Mouse (Mus musculus) kidney, adult 9 months (tissue): Measurements from ENCODE around the gene Oprd1.
A peak's percentile ranks its signal among the peaks of the same experiment; 100 is the strongest.

Source experiments
- DNase-seq: peaks from one replicate; pipeline ENCODE4 v3.0.0; 2022

The Oprd1 gene

DNA sequence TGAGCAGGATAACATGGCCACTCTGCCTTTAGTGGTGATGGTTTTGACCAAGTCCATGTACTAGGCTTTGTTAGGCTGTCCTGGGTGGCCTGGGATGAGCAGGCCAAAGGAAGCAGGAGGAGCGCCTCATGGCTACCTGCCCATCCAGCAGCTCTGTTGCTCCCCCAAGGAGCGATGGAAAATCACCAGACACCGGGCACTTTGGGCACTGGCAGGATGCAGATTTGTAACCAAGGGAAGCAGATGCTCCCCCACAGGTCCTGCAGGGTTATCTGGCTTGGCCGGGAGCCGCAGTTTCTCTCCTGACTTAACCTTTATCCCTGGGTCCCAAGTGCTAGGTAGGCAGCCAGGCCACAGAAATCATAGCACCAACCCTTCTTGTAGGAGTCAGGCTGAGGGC lies 10.9 kb downstream of the Oprd1 start:
- DNase-seq = no peak

DNA sequence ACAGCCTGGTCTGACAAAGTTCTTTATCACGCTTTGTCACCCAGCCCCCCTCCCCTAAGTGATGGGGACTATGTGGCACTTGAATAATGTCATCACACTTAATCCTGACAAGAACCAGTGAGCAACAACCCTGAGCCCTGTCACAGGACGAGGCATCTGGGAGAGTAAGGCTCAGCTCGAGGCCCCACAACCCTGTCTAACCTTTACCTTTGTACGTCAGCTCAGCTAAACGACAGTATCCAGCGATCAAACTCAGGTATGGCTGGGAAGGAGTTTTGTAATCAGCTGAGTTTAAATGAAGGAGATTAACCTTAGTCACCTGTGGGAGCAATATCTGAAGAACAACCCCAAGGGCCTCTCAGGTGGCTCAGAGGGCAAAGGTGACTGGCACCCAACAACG lies 12.0 kb downstream of the Oprd1 start:
- DNase-seq = no peak

DNA sequence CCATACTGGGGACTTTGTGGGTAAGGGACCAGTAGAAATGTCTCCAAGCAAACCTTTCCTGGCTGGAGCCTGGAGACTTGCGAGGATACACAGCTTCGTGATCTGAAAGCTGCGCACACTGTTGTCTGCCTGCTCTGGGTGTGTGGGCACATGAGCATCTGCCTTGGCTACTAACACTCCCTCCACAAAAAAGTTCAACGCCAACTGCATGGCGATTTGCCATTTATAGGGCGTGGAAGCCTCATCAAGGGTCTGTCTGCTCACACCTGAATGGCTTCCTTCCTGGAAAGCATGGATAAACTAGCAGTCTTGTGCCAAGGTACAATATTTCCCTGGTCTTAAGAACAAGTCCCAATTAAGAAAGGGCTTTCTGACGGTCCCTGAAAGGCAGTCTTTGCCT lies 12.5 kb downstream of the Oprd1 start:
- no peak for DNase-seq

DNA sequence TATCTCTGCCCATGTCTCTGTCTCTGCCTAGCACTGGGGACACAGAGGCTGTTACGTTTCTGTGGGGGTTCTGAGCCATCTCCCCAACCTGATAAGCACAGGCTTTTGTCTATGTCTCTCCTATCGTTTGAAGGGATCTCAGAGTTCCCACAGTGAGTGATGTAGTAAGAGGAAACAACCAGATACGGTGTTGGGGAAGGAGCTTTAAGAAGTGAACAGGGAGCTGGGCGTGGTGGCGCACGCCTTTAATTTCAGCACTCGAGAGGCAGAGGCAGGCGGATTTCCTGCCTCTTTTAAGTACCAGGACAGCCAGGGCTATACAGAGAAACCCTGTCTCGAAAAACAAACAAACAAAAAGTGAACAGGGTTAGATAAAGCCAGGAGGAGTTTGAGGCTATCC lies 13.2 kb downstream of the Oprd1 start:
- no peak for DNase-seq

DNA sequence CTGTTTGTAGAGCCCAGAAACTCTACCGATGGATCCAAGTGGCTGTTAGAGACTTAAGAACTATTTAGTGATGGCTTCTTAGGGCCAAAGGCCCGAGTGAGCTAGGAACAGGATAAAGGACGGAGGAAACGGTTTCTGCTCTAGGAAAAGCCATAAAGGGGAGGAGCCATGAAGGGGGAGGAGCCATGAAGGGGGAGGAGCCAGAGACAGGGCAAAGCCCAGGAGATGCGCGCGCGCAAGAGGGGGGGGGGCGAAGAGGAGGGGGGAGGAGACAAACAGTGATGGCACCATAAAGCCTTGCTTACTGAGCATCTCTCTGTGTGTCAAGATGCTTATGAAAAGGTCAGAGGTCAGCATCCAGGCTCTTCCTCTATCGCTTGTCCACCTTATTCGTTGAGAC lies 13.6 kb downstream of the Oprd1 start:
- no peak for DNase-seq

DNA sequence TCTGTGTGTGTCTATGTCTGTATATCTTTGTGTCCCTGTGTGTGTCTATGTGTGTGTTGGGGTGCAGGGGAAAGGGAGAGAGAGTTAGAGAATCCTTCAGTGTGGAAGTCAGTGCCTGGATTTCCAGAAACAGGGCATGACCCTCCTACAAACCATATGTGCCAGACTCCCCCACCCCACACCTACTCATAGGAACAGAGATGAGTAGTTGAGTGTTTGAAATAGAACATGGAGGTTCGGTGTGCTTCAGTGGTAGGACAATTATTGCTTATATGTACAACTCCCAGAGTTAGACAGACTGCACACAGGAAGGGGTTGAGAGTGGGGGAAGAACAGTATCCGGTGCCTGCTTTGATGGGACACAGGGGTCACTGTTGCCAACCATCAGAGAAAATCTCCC lies 14.2 kb downstream of the Oprd1 start:
- no peak for DNase-seq

DNA sequence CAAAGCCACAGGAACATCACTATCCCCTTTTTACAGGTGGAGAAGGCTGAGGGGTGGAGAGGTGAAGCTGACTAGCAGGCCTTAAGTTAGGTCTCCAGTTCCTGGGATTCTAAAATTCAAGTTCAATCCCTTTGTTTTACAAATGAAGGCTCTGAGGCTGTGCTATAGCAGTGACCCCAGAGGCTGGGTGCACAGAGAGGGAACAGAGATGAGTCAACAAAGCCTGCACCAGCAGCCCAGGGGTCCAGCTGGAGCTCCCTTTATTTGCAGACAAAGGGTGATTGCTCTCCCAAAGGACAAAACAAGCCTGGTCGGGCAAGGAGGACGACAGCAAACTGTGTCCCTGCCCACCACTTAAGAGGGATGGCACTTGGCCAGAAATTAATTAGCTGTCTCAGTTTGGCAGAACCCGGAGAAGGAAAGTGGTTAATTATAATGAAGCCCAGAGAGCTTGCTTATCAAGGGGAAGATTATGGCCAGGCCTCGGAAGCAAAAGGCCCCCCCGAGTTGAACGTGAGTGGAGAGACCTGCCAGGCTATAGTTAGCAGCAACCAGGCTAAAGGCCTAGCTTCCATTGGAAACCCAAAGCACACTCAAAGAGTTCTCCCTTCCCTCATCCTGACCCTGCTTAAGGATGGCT lies 15.2 kb downstream of the Oprd1 start:
- DNase-seq = no peak

DNA sequence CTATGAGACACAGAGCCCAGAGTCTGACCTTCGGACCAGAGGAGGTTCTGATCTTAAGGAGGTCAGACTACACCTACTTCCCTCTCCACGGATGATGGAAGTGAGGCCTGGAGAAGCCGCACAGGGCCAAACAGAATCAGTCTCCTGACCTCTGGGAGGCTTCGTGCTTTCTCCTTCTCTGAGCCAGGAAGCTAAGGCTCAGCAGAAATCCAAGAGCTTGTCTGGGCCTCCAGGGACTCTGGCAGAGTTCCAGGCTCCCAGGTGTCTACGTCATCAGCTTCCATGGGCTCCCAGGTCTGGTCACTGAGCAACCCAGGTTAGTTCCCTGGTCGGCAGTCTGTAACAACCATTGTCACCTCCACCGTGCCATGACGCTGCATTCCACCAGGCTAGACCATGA lies 17.2 kb downstream of the Oprd1 start:
- DNase-seq = peak; percentile 68

DNA sequence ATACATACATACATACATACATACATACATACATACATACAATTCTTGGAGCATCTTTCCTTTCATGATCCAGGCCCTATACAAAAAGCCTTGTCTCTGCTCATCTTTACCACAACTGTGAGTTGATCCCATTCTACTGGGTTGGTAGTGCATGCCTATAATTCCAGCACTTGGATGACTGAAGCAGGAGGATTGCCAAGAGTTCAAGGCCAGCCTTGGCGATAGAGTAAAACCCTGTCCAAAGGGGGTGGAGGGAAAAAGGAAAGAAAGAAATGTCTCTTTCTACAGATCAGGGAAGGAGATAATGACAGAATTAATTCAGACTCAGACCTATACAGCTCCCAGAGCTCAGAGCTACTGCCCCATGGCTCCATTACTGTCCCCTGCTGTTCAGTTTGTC lies 21.1 kb downstream of the Oprd1 start:
- DNase-seq = no peak

DNA sequence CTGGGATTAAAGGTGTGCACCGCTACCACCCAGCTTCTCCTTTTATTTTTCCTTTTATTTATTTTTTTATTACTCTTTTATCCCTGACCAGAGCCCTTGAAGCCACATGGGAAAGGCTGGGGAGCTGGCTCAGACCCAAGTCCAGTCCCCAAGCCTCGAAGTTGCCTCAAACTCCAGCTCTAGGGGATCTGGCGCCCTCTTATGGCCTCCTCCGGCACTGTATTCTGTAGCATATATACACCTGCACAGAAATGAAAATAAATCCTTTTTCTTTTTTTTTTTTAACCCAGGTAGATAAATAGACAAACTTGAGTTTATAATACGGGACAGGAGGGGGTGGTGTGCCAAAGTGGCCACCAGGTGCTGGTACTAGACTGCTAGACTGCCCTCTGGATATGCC lies 22.6 kb downstream of the Oprd1 start:
- no peak for DNase-seq

DNA sequence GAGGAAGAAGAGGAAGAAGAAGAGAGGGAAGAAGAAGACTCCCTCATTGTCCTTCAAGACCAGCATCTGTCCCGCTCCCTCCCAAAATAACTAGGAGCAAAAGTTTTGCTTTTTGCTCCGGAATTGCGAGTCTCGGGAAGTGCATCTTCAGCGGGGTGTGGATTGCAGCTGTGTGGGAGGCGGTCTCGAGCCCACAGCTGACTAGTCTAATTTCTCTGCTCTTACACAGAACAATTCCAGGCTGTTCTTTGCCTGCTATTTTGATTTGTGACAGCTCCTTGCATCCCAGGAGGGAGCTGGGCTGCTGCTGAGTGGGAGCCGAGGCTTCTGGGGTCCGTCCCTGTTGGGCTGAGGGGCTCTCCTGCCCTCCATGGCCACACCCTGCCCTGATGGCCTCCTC lies 24.7 kb downstream of the Oprd1 start:
- no peak for DNase-seq

DNA sequence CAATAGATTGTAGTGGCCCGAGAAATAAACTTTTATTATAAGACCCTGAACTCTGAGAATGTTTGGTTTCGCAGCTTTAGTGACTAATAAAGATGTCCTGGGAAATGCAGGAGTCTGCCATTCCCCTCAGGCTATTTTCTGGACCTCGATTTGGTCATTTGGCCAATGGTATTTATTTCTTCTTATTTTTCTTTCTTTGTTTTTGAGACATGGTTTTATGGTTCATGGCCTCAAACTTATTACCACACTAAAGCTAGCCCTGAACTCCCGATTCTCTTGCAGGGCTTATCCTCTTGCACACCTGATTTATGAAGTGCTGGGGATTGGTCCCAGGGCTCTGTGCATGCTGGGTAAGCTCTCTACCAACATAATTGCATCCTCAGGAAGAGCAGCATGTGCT lies 28.0 kb downstream of the Oprd1 start:
- no peak for DNase-seq

DNA sequence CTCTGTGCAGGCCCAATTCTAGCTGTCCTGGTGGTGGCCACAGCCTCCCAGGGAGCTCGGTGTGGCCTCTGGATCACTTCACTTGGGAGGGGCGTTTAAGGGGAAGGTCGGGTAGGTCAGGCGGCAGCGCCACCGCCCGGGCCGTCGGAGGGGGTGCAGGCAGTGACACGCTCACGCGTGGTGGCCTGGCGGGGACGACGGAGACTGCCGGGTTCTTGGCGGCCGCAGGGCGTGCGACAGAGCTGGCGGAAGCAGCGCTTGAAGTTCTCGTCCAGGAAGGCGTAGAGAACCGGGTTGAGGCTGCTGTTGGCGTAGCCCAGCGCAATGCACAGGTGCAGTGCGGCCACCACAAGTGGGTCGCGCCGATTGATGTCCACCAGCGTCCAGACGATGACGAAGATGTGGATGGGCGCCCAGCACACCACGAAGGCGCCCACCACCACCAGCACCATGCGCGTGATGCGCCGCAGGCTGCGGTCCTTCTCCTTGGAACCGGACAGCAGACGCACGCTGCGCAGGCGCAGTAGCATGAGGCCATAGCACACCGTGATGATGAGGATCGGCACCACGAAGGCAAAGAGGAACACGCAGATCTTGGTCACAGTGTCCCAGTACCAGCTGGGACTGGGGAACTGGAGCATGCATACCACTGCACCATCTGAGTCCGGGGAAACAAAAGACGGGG lies 30.7 kb downstream of the Oprd1 start:
- DNase-seq = no peak

DNA sequence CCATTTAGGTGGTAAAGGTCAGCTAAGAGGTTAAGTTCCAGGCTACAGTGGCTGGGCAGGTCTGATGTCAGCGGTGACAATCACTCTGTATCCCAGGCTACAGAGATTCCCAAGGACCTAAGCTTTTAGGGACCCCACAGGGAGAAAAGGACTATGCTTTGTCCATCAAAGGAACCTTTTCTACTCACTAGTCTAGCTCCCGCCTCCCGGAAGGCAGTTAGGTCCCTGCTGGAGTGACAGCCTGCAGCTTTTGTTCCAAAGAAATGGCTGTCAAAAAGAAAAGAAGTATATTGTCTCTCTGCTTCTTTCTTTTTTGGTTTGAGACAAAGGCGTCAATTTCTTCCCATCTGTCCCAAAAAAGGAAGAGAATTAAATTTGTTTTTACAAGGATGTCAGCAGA lies 33.1 kb downstream of the Oprd1 start:
- DNase-seq = no peak

DNA sequence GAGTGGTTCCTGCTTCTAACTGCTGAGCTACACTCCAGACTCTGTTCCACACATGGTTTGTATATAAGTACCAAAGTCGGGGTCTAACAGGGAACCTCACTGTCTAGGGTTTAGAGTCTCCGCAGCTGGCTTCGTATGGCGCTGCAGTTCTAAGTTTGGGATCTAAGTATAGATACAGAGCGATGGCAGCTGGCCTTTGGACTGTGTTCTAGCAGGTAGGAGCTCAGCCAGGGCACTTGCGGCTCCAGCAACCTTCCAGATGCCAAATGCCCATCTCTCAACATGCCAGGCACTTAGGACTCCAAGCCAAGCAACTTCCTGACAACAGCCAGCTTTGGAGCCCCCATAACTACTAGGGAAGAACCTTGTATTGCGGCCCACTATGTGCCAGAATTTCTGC lies 36.1 kb downstream of the Oprd1 start:
- DNase-seq = no peak

DNA sequence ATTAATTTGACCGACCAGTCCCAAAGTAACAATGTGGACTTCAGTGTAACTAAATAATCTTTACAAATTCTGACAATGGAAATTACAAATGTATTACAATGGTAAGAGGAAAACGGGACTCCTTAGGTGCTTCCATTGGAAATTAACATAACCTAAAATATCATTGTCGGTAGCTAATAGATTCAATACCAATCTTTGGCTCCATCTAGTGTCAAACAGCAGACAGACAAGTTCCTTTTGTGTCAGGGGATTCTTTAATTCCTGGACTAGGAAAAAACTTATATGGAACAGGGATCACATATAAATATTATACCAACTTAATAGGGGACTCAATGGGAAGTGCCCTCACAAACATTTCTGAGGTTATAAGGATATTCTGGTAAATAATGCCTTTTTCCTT lies 43.1 kb downstream of the Oprd1 start:
- DNase-seq = peak; percentile 38

DNA sequence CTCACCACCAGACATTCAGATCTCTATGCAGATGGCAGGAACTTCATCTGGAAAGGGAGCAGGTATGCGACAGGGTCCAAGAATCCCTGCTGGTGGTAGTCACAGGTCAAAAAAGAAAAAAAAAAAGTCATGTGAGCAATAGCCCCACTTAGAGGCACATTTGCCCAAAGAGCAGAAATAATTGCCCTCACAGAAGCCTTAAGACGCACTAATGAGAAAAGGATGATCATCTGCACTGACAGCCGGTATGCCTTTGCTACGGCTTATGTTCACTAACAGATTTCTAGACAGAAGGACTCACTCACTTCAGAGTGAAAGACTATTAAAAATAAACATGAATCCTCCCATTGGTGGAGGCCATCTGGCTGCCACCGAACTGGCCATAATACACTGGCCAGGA lies 44.7 kb downstream of the Oprd1 start:
- DNase-seq = no peak

DNA sequence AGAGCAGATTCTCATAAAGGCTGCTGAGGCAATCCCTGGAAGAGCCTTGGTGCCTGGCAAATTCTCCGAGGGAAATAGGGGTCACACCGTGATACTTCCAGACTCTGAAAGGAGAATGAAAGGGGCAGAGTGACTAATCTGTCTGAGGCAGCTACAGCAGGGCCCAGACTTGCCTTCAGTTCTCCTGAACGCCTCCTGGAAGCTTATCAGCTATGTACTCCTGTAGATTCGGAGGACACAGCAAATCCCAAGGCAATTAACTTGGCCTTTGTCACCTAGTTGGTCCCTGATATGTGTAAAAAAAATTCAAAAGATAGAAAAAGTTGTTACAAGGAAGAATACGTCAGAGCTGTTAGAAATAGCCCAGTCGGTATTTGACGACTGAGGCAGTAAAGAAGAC lies 49.2 kb downstream of the Oprd1 start:
- no peak for DNase-seq

DNA sequence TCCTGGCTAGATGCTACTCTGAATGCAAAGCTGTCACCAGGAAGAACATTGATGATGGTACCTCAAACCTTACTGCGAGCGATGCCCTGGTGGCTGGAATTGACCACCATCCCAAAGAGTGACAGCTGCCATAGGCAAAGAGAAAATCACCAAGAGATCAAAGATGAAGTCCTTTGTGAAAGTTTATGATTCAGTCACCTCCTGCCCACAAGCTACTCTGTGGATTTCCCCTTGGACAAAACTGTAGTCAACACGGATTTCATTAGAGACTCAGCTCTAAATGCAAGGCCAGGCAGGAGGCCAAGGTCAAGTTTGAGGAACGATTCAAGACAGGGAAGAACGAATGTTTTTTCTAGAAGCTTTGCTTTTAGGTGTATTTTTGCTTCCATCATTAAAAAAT lies 50.4 kb downstream of the Oprd1 start:
- DNase-seq = no peak

DNA sequence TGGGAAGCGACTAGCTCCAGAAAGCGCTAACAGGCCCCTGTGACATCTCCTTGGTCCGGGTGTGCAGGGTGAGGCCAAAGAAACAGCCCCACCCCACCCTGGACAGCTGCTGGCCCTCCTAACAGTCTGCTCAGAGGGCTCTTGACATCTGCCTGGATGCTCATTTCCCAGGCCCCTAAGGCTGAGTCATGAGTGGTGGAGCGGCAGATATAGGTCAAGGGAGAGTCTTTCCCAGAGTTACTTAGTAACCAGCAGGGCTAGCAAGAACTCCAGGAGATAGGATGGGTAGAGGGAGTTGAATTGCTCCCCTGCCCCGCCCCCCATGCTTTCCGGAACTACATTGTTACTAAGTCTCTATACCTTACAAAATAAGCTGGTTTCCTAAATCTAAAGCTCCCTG lies 51.1 kb downstream of the Oprd1 start:
- no peak for DNase-seq

DNA sequence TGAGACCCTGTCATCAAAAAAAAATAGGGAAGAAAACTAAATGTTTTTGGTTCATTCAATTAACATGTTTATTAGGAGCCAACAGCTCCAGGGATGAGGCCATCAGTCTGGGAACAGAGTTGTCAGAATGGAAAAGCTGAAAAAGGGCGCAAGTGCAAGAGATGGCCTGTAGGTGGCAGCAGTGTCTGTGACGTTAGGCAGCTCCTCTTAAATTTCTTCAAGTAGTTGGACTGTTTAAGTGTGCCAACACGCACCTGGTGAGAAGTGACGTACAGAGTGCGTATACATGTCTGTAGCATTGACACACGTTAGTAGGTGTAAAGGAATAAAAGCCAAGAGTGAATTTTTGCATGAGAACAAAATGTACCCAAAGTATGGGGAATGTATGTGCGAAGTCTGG lies 55.4 kb downstream of the Oprd1 start:
- peak; percentile 65 for DNase-seq

DNA sequence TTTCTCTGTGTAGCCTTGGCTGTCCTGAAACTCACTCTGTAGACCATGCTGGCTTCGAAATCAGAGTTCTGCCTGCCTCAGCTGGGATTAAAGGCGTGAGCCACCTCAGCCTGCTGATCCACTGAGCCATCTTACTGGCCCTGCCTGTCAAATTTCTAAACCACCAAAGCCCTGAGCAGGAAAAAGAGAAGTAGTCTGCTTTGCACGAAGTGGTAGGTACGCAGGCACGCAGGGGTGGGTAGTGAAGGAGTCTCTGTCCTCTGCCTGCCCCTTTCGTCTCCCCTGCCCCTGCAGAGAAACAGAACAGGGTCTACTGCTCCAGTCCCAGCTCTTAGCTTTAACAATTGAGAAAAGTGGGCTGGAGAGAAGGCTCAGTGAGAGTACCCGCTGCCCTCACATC lies 59.2 kb downstream of the Oprd1 start:
- no peak for DNase-seq

DNA sequence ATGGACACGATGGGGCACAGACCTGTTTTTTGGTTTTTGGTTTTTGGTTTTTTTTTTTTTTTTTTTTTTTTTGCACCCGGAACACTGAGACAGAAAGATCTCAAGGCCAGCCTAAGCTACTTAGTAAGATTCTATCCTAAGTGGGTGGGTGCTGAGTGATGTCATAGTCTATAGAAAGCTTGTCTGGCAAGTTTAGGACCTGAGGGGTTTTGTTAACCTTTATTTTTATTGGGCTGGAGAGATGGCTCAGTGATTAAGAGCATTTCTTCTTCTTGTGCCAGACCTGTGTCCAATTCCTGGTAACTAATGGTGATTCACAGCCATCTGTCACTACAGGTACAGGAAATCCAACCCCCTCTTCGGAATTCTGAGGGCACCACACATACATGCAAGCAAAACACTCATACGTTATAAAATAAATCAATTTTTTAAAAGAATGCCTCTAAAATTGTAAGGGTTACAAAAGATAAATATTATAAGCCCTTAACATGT lies 63.7 kb downstream of the Oprd1 start:
- DNase-seq = no peak

DNA sequence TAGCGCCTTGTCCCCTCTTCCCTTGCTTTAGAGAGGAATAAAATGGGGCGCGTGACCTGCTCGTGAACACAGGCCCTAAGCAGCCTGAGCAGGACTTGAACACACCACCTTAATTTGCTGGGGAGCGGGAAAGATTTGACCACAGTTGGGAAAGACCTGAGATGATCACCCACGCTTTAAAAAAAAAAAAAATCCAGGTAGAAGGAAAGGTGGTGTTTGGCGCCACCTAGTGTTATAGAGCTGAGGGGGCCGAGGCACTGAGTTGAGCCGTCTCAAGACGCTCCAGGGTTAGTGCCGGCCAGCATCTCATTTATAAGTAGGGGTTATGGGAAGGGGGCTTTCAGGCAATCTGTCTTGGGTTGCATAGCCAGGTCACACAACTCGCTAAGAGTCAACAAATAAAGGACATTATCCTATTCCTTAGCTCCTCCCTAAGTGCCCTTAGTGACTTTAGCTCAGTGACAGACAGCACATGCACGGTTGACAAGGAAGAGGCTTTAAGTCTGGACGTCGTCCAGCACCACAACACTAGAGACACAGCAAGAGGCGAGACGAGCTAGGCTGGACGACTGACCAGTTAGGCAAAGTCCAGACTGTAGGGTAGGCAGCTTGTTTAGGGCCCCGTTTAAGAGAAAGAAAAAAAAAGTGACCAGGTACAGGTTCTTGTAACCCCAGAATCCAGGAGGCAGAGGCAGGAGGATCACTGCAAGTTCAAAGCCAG lies 64.6 kb downstream of the Oprd1 start:
- peak; percentile 84 for DNase-seq
